Mouse (Mus musculus): ENCODE measurements around the gene Tgfbi.

GRCm38 (mm10) chr13:56626524-56626923, 17.2 kb downstream of the Tgfbi start:
- TF ChIP-seq POLR2A (IDR thresholded peaks at IDR 0.05; ENCODE audit: low read depth, low read length) (no peak), CTCF (IDR thresholded peaks at IDR 0.05; ENCODE audit: borderline replicate concordance, insufficient read depth, low read length) (no peak)
